Mouse (Mus musculus) kidney, adult 2 months (tissue): Measurements from ENCODE around the gene Ap1b1.

Experiments
- CTCF ChIP-seq: fragments of 200-500 bp; conservative IDR thresholded peaks from 2 replicates; pipeline ENCODE4 v1.5.1; 2011; ENCODE audit warnings: low read depth, mild to moderate bottlenecking, control low read depth, low read length, moderate library complexity, mixed read lengths; ENCODE audit not compliant: insufficient read depth, insufficient read length
- POLR2A ChIP-seq: fragments of 200-500 bp; IDR thresholded peaks from one replicate; pipeline ENCODE4 v1.6.1; 2011; ENCODE audit warnings: low read depth, low read length, control low read depth

- TF ChIP-seq POLR2A, result no peak
- TF ChIP-seq CTCF, result no peak
These were observed 38.5 kb downstream of the Ap1b1 start for GRCm38 (mm10) chr11:5025108-5025507.
